Mouse (Mus musculus) CD4-positive helper T cell, adult 2 months (primary cell): Measurements from ENCODE around the gene Srsf6.

Experiments used
- DNase-seq: peaks from one replicate; pipeline ENCODE4 v3.0.0-alpha.2; 2012; ENCODE audit warnings: low read depth, missing footprints, low spot score

The Srsf6 gene

DNA sequence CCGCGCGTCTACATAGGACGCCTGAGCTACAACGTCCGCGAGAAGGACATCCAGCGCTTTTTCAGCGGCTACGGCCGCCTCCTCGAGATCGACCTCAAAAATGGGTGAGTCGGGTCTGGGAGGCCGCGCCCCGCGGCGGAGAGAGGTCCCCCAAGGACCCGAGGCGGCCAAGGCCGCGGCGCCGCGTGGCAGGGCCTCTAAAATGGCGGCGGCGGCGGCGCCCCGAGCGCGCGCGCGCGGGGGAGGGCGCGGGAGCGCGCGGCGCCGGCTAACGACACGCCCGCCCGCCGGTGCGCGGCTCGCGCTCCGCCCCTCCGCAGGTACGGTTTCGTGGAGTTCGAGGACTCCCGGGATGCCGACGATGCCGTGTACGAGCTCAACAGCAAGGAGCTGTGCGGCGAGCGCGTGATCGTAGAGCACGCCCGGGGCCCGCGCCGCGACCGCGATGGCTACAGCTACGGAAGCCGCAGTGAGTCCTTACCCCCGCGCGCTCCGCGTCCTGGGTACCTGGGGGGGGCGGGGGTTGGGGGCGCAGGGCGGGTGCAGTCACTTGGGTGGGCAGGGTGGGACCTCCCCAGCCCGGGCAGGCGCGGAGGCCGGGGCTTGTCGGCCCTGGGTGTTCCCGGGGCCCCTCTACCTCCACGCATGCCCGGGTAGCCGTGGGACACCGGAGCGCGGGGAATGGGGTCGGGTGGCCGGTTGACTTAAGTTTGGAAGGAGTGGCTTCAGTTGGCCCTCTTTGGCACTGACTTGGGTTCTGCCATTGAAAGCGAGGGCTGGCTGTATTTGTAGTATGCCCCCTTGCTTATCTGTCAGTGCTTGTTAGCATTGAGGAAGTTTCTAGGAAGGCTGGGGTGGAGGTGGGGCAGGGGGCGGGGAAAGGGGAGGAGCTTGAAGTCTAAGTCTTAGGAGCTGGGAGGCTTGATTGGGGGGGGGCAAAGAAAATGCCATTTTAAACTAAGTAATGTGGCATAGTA lies 634 bp downstream of the Srsf6 start:
- DNase-seq = peak; percentile 85

DNA sequence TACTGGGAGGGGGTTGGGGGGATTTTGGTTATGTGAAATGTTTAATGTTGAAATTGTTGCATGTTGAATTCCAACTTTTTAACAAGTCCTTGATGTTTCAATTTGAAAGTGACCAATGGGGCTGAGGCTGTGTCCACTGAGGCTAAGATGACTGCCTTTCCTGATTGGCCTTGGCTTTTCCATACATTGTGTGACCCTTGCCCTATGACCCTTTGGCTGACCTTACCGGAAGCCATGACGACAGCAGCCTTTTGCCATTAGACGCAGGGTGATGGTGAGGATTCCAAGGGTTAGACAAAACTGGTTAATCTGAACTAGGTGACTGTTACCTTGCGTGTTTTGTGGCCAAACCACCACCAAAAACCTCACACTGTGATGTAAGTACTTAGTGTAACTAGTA lies 1.4 kb downstream of the Srsf6 start:
- DNase-seq = peak; percentile 26

DNA sequence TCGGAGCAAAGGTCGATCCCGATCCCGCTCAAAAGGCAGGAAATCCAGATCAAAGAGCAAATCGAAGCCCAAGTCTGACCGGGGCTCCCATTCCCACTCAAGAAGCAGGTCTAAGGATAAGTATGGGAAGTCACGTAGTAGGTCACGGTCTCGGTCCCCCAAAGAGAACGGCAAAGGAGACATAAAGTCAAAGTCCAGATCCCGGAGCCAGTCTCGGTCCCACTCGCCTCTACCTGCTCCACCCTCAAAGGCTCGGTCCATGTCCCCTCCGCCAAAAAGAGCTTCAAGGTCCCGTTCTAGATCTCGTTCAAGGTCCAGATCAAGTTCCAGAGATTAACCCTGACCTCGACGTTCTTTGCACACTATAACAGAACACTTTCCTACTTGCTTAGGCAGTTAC lies 3.1 kb downstream of the Srsf6 start:
- DNase-seq = no peak

DNA sequence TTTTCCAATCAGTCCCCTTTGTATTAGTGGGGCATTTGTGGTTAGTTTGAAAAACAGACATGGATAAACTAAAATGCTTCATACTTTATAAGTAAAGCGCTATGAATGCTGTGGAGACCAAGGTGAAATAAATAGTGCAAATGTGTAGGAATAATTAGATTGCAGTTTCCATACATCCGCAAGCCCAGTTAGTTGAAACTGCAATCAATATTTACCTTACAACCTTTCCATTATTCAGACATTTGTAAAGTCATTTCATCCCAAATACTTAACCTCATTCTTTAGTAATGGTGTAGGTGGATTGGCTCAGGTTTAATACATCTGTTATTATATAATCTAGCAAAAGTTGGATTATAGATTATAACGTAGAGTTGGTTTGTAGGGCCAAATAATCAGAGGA lies 4.4 kb downstream of the Srsf6 start:
- DNase-seq = no peak

DNA sequence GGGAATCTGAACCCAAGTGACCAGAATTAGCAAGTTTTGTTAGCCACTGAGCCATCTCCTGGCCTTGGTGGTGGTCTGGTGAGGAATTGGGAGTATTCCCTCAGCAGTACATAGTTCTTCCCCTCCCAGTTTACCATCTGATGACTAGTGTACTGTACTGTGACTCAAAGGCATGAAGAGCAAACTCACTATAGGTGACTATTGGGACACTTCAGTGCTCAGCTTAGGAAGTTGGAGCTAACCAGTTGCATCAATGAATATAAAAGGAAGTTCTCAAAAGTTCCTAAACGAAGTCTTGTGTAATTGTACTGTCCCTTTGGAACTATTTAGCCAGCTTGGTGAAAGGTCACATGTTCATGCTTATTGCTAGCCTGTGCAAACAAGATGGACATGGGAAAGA lies 8.2 kb downstream of the Srsf6 start:
- DNase-seq = no peak

DNA sequence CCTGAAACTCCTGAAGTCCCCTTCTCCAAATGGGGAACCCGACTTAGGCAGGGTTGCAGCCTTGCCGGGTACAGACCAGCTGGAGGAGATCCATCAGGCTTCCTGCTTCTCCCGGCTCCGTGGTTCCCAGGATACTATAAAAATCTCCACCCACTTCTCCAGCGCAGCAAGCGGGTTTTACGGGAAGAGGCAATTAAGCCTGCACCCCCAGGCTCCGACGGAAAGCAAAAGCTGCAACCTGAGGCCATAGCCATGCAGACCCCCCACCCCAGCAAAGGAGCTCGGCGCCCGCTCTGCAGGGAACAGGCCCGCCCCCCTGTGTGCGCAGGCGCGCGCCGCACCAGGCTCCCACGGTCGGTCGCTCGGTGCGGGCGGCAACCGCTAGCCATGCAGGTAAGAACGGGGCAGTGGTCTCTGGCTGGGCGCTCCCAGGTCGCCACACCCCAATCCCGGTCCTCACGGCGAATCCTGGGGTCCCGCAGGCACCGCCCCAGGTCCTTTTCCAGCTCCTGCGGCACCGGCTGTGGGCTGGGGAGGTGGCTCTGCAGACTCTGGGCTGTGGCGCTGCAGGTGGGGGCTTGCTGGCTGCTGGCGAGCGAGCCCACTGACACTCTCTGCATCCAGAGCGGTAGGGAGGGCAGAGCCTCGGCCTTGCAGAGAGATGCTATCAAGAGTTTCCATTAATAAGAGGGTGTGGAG lies 12.0 kb downstream of the Srsf6 start, which contains the start of gene L3mbtl1:
L3mbtl1 (plus strand) TSS at position 325 of the 699 bp plus-strand sequence.
- DNase-seq = no peak

DNA sequence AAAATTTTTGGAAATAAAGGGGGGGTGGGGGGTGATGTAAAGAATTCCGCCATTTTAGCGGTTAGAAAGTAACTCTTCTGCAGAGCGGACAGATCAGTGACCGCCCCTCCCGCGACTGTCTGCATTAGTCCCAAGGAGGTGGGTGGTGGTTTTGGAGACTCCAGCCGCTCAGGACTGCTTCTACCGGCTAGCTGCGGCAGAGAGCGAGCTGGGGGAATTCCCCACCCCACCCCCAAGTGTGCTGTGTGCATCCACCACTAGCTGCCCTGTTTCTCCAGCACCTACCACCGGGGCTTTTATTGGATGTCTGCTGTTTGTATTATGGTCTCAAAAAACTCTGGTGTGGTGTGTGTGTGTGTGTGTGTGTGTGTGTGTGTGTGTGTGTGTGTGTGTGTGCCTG lies 12.6 kb downstream of the Srsf6 start:
- DNase-seq = peak; percentile 28

DNA sequence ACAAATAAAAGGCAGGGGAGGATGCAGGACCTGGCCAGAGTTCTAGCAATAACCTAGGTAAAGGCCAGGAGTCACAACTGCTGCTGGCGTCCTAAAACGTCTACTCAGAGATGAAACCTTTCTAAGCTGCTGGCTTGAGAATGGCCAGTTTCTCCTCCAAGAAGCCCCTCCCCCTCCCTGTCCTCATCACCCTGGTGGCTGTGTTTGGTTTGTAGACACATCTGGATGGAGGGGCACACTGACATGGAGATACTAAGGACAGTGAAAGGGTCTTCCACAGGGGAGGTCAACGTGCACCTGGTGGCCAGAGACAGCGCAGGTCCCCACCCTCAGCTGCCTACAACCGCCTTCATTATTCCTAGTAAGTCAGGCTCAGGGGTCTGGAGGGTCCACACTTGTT lies 15.6 kb downstream of the Srsf6 start:
- DNase-seq = no peak

DNA sequence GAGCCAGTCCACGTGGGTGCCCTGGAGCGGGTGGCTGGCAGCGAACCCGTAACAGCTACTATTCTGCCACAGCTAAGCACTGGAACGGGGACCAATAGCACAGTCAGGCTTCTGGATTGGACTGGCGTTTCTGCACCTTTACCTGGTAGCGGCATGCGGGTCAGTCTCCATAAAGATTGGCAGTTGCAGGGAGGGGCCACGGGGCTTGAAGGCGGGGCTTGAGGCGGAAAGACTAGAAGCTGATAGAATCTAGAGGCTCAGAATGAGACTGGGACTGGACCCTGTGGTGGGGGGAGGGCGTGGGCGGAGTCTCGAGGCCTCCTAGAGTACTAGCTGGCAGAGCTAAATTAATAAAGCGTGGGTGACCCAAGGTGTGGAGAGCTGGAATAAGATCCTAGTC lies 16.4 kb downstream of the Srsf6 start:
- no peak for DNase-seq

DNA sequence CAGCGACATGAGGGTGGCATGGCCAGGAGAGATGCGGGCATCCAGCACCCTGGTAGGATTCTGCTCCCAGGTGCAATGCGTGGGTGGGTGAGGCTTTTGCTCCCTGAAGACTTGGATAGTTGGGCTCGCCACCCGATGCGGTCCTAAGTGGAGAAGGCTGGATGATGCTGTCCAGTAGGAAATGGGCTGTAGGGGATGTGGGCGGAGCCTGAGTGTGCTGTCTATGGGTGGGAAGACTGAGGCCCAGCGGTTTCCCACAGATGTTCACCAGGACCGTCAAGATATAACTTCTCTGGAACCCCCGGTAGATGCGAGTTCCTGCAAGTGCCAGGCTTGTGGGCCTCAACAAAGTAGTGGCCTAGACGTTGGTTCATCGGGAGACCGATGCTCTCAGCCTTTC lies 16.9 kb downstream of the Srsf6 start:
- no peak for DNase-seq

DNA sequence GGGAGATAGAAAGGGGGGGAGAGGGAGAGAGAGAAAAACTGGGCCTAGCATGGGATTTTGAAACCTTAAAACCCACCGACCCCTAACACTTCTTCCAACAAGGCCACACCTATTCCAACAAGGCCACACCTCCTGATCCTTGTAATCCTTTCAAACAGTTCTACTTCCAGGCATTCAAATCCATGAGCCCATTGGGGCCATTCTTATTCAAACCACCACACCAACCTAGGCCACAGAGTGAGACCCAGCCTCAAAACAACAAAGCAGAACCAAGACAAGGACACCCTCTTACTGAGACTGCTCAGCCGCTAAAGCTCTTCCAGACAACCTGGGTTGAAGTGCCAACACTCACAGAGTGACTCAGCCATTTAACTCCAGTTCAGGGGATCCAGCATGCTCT lies 19.4 kb downstream of the Srsf6 start:
- DNase-seq = no peak

DNA sequence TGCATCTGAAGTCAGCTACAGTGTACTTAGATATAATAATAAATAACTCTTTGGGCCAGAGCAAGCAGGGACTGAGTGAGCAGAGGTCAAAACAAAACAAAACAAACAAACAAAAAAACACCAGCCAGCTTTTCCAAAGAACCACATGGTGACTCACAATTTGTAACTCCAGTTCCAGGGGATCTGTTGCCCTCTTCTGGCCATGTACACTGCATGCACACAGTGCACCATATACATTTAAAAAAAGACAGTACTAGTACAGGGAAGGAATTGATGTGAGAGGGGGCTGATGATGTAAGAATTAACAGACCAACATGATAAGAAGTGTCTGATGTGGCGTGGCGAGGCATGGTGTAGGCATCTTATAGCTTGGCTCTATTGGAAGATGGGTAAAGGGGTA lies 25.5 kb downstream of the Srsf6 start:
- DNase-seq = no peak

DNA sequence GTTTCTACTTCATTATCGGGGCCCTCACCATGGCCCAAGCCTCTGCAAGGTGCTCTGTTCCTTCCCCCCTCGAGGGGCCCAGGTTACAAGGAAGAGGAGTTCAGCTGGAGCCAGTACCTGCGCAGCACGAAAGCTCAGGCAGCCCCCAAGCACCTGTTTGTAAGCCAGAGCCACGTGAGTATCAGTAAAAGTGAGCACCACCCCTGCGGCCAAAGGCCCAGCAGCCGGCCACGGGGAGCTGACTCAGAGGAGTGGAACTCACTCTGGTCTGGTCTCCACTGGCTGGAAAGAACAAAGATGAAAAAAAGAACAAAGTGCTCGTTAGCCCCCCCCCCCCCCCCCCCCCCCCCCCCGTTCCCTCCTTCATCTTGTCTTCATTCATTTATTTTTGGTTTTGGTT lies 30.0 kb downstream of the Srsf6 start:
- no peak for DNase-seq

DNA sequence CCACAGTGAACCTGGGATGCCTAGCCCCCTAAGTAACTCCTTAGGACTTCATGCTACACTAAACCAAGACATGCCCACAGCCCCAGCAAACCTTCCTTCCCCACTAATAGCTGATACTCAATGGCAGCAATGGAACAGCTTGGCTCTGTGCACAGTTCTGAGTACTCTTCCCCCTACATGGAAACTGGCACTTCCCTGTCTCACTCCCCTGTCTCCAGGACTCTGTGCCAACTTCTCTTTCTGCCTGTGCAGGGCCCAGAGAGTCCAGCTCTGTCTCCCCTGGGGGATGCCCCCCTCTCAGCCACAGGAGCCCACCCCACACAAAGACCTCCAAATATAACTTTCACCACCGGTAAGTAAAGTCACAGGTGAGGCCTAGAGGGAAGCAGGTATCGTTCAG lies 35.4 kb downstream of the Srsf6 start:
- DNase-seq = no peak

DNA sequence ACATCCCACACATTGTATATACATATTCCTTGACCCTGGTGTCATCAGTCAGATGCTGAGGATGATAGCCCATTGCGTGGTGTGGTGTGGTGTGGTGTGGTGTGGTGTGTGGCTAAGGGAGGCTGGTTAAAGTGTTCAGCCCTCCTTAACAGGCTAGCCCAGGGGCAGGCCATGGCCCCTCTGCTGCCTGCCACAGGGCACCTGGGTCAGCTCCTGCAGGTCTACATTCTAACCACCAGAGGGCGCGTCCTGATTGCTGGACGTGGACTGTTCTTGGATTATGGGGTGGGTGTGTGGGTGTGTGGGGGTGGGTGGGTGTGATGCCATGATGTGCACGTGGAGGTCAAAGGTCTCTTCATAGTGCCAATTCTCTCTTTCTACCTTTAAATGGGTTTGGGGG lies 37.0 kb downstream of the Srsf6 start:
- peak; percentile 53 for DNase-seq

DNA sequence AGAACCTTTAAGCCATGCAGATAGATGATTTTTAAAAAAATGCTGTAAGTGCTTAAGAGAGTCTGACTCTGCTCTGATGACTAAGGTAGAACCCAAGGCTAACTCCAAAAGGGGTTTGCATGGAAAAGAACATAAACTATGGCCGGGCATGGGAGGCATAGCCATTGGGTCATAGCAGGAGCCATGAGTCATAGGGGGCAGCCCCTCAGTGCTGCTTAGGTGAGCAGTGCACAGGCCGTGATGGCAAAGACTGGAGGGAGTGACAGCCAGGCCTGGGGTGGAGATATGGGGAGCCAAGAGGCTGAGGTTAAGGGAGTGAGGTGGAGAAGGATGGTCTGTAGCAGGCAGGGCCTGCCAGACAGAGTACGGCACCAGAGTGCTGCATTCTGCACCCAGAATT lies 37.8 kb downstream of the Srsf6 start:
- no peak for DNase-seq

DNA sequence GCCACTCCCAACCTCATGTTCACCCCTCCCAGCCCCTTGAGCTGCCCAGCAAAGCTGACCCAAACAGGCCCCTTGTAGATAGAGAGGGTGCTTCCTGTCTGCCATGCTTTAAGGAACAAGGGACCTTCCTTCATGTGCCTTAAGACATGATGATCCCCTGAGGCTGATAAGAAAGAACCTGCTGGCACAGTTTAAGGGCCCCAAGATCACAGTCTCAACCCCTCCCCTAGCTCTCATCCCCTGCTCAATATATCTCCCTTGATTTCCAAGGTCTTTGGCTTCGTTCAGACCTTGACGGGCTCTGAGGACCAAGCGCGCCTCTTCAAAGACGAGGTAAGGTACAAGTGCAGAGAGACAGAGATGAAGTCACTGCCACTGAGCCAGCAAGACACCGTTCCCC lies 39.6 kb downstream of the Srsf6 start:
- no peak for DNase-seq

DNA sequence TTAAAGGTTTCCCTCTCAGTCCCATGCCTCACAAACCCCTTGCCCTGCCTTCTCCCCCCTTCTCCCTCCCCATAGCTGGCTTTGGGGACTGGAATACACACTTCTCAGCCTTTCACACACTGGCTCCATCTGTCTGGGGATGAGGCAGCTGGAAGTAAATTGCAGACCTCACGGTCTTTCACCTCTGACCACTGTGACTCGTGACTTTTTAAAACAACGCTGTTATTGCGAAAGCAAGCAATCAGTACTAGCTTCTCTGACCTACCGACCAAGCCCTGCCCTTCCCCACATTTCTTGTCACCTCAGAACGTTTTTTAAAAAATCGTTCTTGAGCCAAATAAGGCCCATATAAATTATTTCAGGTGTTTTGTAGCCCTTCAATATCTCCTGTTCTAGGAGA lies 41.4 kb downstream of the Srsf6 start:
- no peak for DNase-seq

DNA sequence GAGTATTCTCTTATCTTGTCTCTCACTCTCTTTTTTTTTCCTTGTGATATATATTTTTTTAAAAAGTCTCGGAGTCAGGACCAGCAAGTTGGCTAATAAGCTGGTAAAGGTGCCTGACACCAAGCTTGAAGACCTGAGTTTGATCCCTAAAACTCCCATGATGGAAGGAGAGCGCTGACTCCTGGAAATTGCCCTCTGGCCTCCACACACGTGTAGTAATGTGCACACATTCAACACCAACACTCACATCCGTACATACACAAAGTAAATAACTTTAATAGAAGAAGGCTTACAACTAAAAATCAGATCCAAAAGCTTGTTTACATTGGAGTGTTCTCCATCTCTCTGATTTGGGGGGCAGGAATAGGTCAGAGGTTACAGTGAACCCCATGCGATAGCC lies 41.9 kb downstream of the Srsf6 start:
- no peak for DNase-seq

DNA sequence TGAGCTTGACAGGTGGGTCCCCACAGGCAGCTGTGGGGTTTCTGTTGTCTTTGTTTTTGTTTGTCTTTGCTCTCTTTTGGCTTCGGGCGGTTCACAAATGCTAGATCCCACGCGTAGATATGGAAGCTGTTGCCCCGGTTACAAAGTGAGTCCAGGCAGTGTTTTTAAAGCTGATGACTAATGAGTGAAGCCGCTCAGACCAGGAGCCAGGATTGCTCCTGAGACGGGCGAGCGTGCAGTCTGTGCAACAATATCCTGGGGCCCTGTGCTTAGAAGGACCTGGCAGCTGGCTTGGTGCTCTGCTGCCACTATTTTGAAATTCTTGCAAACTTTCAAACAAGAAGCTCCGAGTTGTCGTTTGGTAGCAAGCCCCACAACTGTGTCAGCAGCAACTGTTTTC lies 42.3 kb downstream of the Srsf6 start:
- DNase-seq = no peak

DNA sequence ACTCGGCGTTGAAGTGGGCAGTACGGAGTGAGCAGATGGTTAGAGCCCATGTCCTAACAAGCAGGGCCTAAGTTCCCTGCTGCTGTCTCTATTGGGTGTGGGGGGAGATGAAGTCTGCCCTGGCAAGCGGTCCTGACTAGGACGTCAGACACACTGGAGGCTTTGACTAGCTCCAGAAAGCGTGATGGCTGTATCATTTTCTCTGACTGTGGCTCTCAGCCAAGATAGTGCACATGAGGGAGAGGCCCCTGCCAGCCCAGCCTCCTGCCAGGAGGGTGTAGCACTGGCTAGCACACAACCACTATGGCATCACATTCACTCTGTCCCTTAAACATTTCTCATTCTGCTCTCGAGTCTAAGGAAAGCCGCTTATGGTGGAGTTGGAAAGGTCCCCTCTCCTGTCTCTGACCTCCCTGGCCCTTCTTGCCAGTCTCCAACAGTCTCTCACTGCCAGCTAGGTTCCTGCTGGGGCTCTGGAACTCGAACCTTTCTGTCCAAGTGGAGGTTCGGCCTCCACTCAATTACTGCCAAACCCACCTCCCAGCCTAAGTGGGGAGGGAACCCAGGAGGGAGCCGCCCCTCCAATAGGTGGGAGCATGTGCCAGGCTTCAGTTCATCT lies 43.9 kb downstream of the Srsf6 start:
- DNase-seq = no peak

DNA sequence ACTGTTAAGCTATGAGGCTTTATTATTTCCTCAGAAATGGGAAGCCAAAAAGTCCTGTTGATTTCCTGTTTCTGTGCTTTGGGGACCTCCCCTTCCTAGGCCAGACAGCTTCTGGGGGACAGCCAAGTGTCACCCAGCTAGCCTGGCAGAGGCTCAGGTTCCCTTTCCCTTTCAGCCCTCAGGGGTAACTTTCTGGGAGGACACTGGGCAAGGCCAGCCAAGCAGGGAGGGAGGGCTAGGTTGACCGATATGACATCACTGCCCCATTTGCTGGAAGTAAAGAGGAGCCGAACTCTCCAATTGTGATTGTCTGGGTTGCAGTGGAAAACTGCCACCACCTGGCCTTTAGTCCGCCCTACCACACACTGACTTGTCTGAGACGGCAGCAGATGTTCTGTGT lies 44.7 kb downstream of the Srsf6 start:
- no peak for DNase-seq

DNA sequence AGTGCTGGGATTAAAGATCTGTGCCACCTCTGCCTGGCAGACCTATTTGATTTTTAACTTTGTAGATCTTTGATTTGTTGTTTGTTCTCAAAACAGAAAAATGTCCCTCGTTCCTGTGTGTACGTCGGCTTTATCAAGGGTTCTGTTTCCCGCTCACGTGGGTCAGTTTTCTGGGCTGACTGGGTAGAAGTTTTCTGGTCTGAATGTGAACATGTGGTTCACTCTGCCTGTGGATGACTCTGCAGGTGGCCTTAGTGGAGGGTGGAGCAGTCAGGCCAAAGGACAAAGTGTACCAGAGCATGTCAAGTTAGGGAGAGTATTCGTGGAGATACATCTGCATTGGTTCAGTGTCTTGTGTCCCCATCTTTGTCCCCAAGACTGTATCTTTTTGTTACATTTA lies 53.1 kb downstream of the Srsf6 start:
- DNase-seq = no peak
